Mouse (Mus musculus) heart, embryonic 13.5 days (tissue): Measurements from ENCODE around the gene Cdk10. TPM values are rescaled to one million over a fixed set of nuclear protein-coding genes. Genes with fewer than 3 reads are reported as not detected.
A peak's percentile ranks its signal among the peaks of the same experiment; 100 is the strongest.
"Not testable (repeated sequence)": the region's sequence is repeated elsewhere in the genome, so short reads cannot be mapped to it uniquely, and the experiment has no call there.

ENCODE experiments used
- ATAC-seq: fragments of 200-750 bp; cut with Nextera tagmentation; 2 replicates; pipeline ENCODE4 v1.8.0; 2017; ENCODE audit warnings: moderate TSS enrichment; ENCODE audit not compliant: insufficient number of reproducible peaks, low FRiP score, low TSS enrichment; ENCODE audit errors: extremely low read depth
- H3K27ac ChIP-seq: fragments of 300-500 bp; sonication (generic); replicated peaks from 2 replicates; pipeline ENCODE4 v1.5.1; 2015; ENCODE audit warnings: moderate library complexity, mild to moderate bottlenecking, inconsistent platforms
- H3K27me3 ChIP-seq: fragments of 300-500 bp; sonication (generic); replicated peaks from 2 replicates; pipeline ENCODE4 v1.6.1; 2015; ENCODE audit warnings: mild to moderate bottlenecking, inconsistent platforms
- H3K36me3 ChIP-seq: fragments of 300-500 bp; sonication (generic); 2 replicates; pipeline ENCODE4 v1.6.1; 2015; ENCODE audit warnings: mild to moderate bottlenecking, inconsistent platforms
- H3K4me1 ChIP-seq: fragments of 300-500 bp; sonication (generic); 2 replicates; pipeline ENCODE4 v1.6.1; 2015; ENCODE audit warnings: inconsistent platforms
- H3K4me2 ChIP-seq: fragments of 300-500 bp; sonication (generic); 2 replicates; pipeline ENCODE4 v1.6.1; 2015; ENCODE audit warnings: inconsistent platforms, mild to moderate bottlenecking, moderate library complexity
- H3K4me3 ChIP-seq: fragments of 300-500 bp; sonication (generic); 2 replicates; pipeline ENCODE4 v1.5.1; 2015; ENCODE audit warnings: moderate library complexity, mild to moderate bottlenecking, inconsistent platforms
- H3K9ac ChIP-seq: fragments of 300-500 bp; sonication (generic); 2 replicates; pipeline ENCODE4 v1.6.1; 2015; ENCODE audit warnings: inconsistent platforms, mild to moderate bottlenecking, moderate library complexity
- H3K9me3 ChIP-seq: fragments of 300-500 bp; sonication (generic); 2 replicates; pipeline ENCODE4 v1.6.1; 2016; ENCODE audit warnings: inconsistent platforms
- WGBS: fragments of 180-500 bp; shearing (Covaris S2); methylation state at CpG from one replicate; pipeline ENCODE4 v1.1.7; 2015; ENCODE audit warnings: mixed read lengths; 5-methylcytosine and 5-hydroxymethylcytosine counted together
- polyA plus RNA-seq: library from polyadenylated mRNA; unstranded; fragments of >200 nt; fragmentation: Nextera tagmentation; extraction: Ambion mirVana; gene quantifications from 2 replicates; pipeline ENCODE4 v1.2.1, GENCODE M21; 2015

Gene Cdk10
- polyA plus RNA-seq, 1 experiment from 2014 or later, result 19.5 TPM

DNA sequence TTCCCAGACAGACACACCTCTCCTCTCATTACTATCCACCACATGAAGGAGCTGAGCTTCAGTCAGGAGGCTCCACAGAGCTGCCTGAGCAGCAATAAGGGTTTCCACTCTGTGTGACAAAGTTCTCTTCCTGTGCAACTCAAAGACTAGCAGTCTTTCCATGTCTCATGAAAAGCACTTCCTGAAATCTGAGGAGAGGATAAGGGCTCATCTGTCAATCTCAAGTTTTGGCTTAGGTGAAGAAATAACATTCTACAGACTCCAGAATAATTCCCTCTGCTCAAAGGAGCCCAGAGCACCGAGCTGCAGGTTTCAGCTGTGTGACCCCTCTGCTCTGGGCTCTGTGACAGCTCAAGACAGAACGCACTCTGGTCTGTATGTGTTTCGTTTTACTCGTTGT lies 28.3 kb downstream of the Cdk10 start:
- peaks cover 27% of the 10 kb centered on the region for H3K4me1 ChIP-seq
- H3K27me3 ChIP-seq, result no peaks in the 10 kb centered on the region
- H3K4me2 ChIP-seq, result peak overlapping the region; percentile 96
- peak overlapping the region; percentile 88 for H3K4me3 ChIP-seq
- H3K9ac ChIP-seq, result peak overlapping the region; percentile 98
- ATAC-seq, result no peak
- peaks cover 64% of the 10 kb centered on the region for H3K36me3 ChIP-seq
- peak overlapping the region; percentile 90; the same call in 1 of the 2 replicates for H3K27ac ChIP-seq
- 48% methylated on average over 4 of the region's 4 CpGs for WGBS
- no peaks in the 10 kb centered on the region for H3K9me3 ChIP-seq

DNA sequence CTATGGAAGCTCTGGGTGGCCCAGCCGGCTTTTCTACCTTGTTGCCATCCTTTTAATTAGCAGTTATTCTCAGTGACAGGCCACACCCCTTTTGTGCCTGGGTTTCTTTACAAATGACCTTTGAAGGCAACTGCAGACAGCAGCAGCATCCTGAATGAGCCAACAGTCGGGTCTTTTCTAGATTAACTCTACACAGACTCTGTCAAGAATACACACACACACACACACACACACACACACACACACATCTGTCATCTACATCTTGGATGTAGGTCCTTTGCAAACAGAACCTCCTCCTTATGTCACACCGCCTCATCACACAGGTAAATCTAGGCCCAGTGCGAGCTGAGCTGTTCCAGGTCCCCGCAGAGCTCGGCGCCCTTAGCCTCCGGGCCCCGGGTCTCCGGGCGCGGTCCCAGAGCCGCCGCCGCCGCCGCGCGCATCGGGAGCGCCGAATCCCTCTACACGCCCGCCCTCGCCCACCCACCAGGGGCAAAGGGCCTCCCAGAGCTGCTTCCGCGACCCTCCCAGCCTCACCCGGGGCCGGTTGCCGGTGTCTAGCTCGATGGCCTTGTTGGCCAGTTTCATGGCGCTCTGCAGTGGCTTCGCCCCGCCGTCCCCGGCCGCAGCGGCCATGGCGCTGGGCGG lies 28.9 kb downstream of the Cdk10 start:
- Histone ChIP-seq H3K9ac (peak overlapping the region; percentile 98), H3K27ac (peak overlapping the region; percentile 90), H3K27me3 (no peaks in the 10 kb centered on the region), H3K4me2 (peak overlapping the region; percentile 96), H3K36me3 (peaks cover 64% of the 10 kb centered on the region), H3K9me3 (no peaks in the 10 kb centered on the region), H3K4me3 (peak overlapping the region; percentile 88), H3K4me1 (peaks cover 27% of the 10 kb centered on the region)
- under 1% methylated on average over 30 of the region's 40 CpGs for WGBS
- peak; percentile 6; the same call in 1 of the 2 replicates for ATAC-seq

DNA sequence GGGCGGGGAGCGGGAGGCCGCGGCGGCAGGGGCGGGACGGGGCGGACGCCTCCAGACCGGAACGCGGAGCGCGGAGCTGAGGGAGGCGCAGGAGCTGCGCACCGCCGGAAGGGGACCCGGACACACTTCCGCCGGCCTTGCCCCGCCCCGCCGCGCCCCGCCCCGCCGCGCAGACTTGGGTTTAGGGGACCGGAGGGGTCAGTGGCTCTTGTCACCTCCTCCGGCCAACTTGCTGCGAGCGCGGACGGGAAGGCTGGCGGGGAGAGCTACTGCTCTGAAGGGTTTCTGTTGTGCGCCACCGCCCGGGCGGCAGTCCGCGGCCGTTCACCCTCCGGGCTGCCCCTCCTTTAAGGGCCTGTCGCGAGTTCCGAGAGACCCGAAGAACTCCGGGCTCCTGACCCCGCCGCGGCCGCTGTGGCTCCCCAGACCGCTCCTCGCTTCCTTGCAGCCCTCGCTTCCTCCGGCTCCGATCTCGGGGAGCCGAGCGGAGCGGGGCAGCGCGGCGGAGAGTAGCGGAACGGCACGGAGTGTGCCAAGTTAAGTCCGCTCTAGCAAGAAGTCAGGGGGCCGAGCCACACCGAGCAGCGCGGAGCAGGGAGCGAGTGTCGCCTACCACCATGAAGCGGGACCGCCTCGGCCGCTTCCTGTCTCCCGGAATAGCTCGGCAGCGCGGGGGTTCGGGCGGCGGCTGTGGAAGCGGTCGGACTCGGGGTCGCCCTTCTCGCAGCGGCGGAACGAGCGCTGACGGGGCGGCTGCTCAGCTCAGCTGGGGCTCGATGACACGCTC lies 29.6 kb downstream of the Cdk10 start, which contains the start of the genes Zfp276 and Vps9d1:
Zfp276 (plus strand) TSS at position 97 of the 787 bp plus-strand sequence.
Vps9d1 (minus strand) TSS at position 250 of the 787 bp plus-strand sequence.
- H3K4me1 ChIP-seq, result peaks cover 27% of the 10 kb centered on the region
- peaks cover 64% of the 10 kb centered on the region for H3K36me3 ChIP-seq
- peak; percentile 88 for ATAC-seq
- H3K4me3 ChIP-seq, result peak within 1 kb of the TSS; percentile 88
- peak within 1 kb of the TSS; percentile 90 for H3K27ac ChIP-seq
- under 1% methylated on average over 79 of the region's 99 CpGs for WGBS
- H3K27me3 ChIP-seq, result no peaks in the 10 kb centered on the region
- no peaks in the 10 kb centered on the region for H3K9me3 ChIP-seq
- peak within 1 kb of the TSS; percentile 98 for H3K9ac ChIP-seq
- peak within 1 kb of the TSS; percentile 96 for H3K4me2 ChIP-seq

DNA sequence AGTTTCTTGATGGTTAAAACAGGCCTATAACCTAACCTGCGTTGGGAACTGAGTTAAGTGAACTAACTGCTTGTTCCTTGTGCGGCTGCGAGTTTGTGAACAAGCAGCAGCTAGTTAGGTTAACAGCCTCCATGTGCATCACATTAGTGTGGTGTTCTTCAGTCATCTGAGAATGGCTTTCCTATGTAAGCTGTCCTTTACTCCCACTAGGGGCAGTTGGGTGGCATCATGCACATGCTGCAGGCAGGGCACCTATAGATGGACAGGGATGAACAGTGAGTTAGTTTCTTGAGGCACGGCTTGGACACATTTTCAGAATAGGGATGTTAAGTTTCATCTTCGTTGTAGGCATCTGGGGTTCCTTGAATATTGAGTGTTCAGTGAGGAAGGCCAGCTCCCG lies 30.5 kb downstream of the Cdk10 start:
- ATAC-seq, result no peak
- 63% methylated on average over 6 of the region's 6 CpGs for WGBS
- H3K27me3 ChIP-seq, result no peaks in the 10 kb centered on the region
- no peak overlapping the region for H3K27ac ChIP-seq
- H3K9ac ChIP-seq, result peak overlapping the region; percentile 98
- peak overlapping the region; percentile 96 for H3K4me2 ChIP-seq
- peaks cover 64% of the 10 kb centered on the region for H3K36me3 ChIP-seq
- H3K4me3 ChIP-seq, result peak overlapping the region; percentile 88
- H3K4me1 ChIP-seq, result peaks cover 27% of the 10 kb centered on the region
- no peaks in the 10 kb centered on the region for H3K9me3 ChIP-seq

DNA sequence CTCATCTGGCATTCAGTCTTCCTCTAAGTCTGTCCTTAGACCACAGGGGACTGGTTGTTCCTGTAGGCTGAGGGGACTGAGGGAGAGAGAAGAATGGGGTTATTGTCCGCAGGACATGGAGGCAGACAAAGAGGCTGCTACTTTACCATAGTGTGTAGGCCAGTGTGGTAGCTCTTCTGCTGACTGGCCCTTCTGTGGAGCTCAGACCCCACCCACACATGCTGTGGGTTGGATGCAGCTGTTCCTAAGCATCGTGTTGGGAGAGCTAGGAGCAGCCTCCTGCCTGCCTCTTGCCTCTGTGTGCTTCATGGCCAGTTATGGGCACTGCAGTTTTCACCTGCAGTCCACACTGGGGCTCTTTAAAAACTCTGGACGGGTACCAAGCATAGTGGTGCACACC lies 32.5 kb downstream of the Cdk10 start:
- H3K36me3 ChIP-seq, result peaks cover 60% of the 10 kb centered on the region
- no peaks in the 10 kb centered on the region for H3K27me3 ChIP-seq
- H3K4me2 ChIP-seq, result no peak overlapping the region
- ATAC-seq, result no peak
- 84% methylated on average over 3 of the region's 3 CpGs for WGBS
- peaks cover 27% of the 10 kb centered on the region for H3K4me1 ChIP-seq
- no peak overlapping the region for H3K27ac ChIP-seq
- H3K4me3 ChIP-seq, result no peak overlapping the region
- H3K9me3 ChIP-seq, result no peaks in the 10 kb centered on the region
- no peak overlapping the region for H3K9ac ChIP-seq

DNA sequence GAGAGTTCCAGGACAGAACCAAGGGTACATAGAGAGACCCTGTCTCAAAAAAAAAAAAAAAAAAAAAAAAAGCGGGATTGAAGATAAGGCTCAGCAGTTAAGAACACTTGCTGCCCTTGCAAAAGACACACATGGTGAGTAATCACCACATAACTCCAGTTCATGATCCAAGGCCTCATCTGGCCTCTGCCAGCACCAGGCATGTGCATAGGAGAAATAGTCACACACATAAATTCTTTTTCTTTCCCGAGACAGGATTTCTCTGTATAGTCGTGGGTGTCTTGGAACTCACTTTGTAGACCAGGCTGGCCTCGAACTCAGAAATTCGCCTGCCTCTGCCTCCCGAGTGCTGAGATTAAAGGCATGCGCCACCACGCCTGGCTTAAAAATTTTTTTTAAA lies 33.0 kb downstream of the Cdk10 start:
- peaks cover 64% of the 10 kb centered on the region for H3K36me3 ChIP-seq
- not testable (repeated sequence) for H3K9me3 ChIP-seq, H3K9ac ChIP-seq, H3K4me3 ChIP-seq, ATAC-seq, H3K27me3 ChIP-seq, H3K4me2 ChIP-seq, H3K27ac ChIP-seq
- WGBS, result 83% methylated on average over 8 of the region's 8 CpGs
- peaks cover 24% of the 10 kb centered on the region for H3K4me1 ChIP-seq

DNA sequence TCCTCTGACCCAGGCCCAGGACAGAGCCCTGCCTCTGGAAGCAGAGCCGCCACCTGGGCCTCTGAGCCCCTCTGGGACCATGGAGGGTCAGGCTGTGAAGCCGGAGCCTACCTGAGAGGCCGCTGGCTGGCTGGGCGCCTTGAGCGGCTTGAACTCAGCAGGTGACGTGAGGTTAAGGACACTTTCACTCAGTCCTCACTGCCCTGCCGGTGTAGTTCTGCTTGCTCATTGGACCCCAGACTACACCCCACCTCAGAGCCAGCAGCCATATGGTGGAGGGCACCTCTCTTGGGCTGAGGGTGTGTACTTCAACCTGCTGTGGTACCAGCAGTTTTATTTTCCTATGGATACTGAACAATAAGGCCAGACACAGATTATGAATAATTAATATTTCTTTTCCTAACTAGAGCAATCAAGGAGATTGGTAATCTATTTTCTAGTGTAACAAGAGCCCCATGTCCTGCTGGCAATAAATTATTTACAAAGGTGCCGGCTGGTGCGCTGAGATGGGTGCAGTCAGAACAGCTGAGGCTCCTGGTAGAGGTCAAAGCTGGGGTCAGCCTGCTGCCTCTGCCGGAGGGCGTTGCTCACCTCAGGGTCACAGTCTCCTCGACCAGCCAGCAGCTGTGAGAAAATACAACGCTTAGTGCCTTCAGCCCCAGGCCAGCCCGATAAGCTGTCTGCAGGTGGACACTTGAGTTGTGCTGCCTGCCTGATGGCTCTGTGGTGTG lies 43.4 kb downstream of the Cdk10 start:
- H3K36me3 ChIP-seq, result peaks cover 84% of the 10 kb centered on the region
- H3K4me3 ChIP-seq, result no peak overlapping the region
- H3K9ac ChIP-seq, result no peak overlapping the region
- H3K9me3 ChIP-seq, result no peaks in the 10 kb centered on the region
- H3K27me3 ChIP-seq, result no peaks in the 10 kb centered on the region
- 0 out of 2 replicates have a peak overlapping the region, but pooled peaks have one; percentile 8 for H3K27ac ChIP-seq
- H3K4me1 ChIP-seq, result no peaks in the 10 kb centered on the region
- no peak overlapping the region for H3K4me2 ChIP-seq
- ATAC-seq, result no peak; the same call in 1 of the 2 replicates
- 76% methylated on average over 14 of the region's 14 CpGs for WGBS

DNA sequence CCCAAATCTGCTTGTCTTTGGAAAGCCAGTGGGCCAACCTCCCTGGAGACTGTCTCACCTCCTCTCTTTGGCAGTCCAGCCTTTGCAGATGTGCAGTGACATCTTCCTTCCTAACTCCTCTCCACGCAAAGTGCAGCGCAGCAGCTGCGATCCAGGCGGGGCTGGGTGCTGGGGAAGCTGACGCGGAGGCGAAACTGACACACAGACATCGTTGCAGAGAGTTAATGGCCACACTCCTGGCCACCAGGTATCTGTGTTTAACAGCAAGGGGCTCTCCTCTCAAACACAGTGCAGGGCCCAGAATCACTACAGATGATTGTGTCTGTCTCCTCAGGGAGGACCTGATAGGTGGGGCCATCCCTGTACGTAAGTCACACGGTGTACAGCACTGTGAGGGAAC lies 46.5 kb downstream of the Cdk10 start:
- H3K9ac ChIP-seq, result no peak overlapping the region
- no peak for ATAC-seq
- H3K36me3 ChIP-seq, result peaks cover 68% of the 10 kb centered on the region

DNA sequence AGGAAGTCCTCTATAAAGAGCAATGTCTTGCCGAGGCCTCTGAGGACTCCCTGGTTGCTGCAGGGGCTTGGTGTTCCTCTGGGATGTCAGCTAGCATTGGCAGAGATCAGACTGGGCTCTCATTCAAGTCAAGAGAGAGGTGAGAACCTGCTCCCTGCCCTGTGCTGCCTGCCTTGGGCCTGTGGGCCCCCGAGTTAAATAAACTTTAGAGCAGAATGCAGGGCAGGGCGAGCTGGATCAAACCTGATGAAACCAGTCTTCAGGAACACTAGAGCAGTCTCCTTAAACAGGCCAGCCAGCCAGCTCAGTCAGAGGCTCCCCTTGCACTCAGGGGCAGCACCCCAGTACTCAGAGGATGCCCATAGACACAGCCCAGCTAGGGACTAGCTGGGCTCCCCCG lies 47.3 kb downstream of the Cdk10 start:
- H3K36me3 ChIP-seq, result peaks cover 65% of the 10 kb centered on the region
- no peak overlapping the region for H3K4me2 ChIP-seq
- no peaks in the 10 kb centered on the region for H3K9me3 ChIP-seq
- H3K27ac ChIP-seq, result no peak overlapping the region
- no peak overlapping the region for H3K9ac ChIP-seq
- no peak overlapping the region for H3K4me3 ChIP-seq
- no peaks in the 10 kb centered on the region for H3K27me3 ChIP-seq
- H3K4me1 ChIP-seq, result no peaks in the 10 kb centered on the region
- 64% methylated on average over 4 of the region's 4 CpGs for WGBS
- no peak for ATAC-seq

More for the DNA sequence above, 46.5 kb downstream of the Cdk10 start:
- H3K27ac ChIP-seq, result no peak overlapping the region
- H3K4me2 ChIP-seq, result no peak overlapping the region
- no peaks in the 10 kb centered on the region for H3K9me3 ChIP-seq
- H3K27me3 ChIP-seq, result no peaks in the 10 kb centered on the region
- H3K4me3 ChIP-seq, result no peak overlapping the region
- 89% methylated on average over 10 of the region's 10 CpGs for WGBS
- H3K4me1 ChIP-seq, result no peaks in the 10 kb centered on the region

DNA sequence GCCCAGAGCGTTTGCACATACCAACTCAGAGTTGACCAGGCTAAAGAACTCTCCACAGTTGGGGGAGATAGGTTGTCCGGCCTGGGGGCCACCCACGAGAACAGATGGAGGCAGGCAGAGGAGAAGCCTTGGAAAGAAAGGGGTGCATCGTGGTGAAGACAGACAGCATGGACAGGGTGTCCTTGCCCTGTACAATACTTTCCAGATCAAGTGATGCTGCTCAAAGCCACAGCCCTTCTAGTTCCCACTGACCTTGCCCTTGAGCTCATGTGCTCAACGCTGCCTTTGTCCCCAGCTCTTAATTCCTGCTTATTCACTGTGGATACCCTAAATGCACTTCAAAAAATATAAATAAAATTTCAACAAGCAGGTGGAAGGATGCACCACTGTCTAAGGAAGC lies 49.8 kb downstream of the Cdk10 start:
- Histone ChIP-seq H3K4me3 (no peak overlapping the region), H3K27ac (no peak overlapping the region), H3K4me2 (no peak overlapping the region), H3K36me3 (peaks cover 45% of the 10 kb centered on the region), H3K27me3 (no peaks in the 10 kb centered on the region), H3K4me1 (no peaks in the 10 kb centered on the region), H3K9ac (no peak overlapping the region), H3K9me3 (no peaks in the 10 kb centered on the region)
- 83% methylated on average over 5 of the region's 5 CpGs for WGBS
- no peak for ATAC-seq

DNA sequence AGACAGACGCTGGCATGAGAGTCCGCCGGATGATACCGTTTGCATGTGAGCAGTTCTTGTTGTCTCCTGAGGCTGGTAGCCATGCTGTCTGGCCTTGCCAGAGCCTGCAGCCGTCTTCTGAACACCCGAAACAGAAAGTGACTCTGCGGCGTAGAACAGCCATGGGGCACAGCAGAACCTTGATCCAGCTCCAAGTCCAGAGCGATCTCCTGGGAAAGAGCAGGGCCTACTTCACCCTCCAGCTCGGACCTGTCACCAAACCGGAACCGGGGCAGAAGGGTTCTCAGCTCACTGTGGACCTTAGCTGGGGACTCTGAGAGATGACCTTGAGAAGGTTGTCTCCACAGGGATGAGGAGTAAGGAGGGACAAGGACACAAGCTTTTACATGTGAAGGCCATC lies 50.5 kb downstream of the Cdk10 start:
- H3K4me2 ChIP-seq, result no peak overlapping the region
- no peaks in the 10 kb centered on the region for H3K9me3 ChIP-seq
- H3K4me3 ChIP-seq, result no peak overlapping the region
- ATAC-seq, result no peak
- no peaks in the 10 kb centered on the region for H3K27me3 ChIP-seq
- H3K4me1 ChIP-seq, result no peaks in the 10 kb centered on the region
- peaks cover 39% of the 10 kb centered on the region for H3K36me3 ChIP-seq
- H3K27ac ChIP-seq, result no peak overlapping the region
- no peak overlapping the region for H3K9ac ChIP-seq
- 90% methylated on average over 12 of the region's 12 CpGs for WGBS
